Mouse (Mus musculus): ENCODE data around the gene Calca.
"Not testable (repeated sequence)": the region's sequence is repeated elsewhere in the genome, so short reads cannot be mapped to it uniquely, and the experiment has no call there.

- TF ChIP-seq CTCF (IDR thresholded peaks at IDR 0.05); POLR2A (IDR thresholded peaks at IDR 0.05; ENCODE audit: insufficient read depth, low read depth, low read length): not testable (repeated sequence)
Observed at GRCm38 (mm10) chr7:114594391-114594790, 41.8 kb downstream of the Calca start.

All from heart, adult 2 months (tissue).